Mouse (Mus musculus) hindbrain, embryonic 15.5 days (tissue): ENCODE results near the gene Oxnad1. TPM values are rescaled to one million over a fixed set of nuclear protein-coding genes. Genes with fewer than 3 reads are reported as not detected.
A peak's percentile ranks its signal among the peaks of the same experiment; 100 is the strongest.

Experiments
- ATAC-seq: fragments of 200-750 bp; cut with Nextera tagmentation; 2 replicates; pipeline ENCODE4 v1.8.0; 2017; ENCODE audit warnings: low read depth, moderate number of reproducible peaks, moderate TSS enrichment; ENCODE audit not compliant: low FRiP score
- H3K27ac ChIP-seq: fragments of 300-500 bp; sonication (generic); replicated peaks from 2 replicates; pipeline ENCODE4 v1.5.1; 2015; ENCODE audit warnings: mild to moderate bottlenecking, inconsistent platforms
- H3K27me3 ChIP-seq: fragments of 300-500 bp; sonication (generic); 2 replicates; pipeline ENCODE4 v1.6.1; 2015; ENCODE audit warnings: control low read depth, inconsistent platforms
- H3K36me3 ChIP-seq: fragments of 300-500 bp; sonication (generic); 2 replicates; pipeline ENCODE4 v1.6.1; 2015; ENCODE audit warnings: control low read depth, inconsistent platforms
- H3K4me1 ChIP-seq: fragments of 300-500 bp; sonication (generic); replicated peaks from 2 replicates; pipeline ENCODE4 v1.6.1; 2015; ENCODE audit warnings: control low read depth, inconsistent platforms
- H3K4me2 ChIP-seq: fragments of 300-500 bp; sonication (generic); 2 replicates; pipeline ENCODE4 v1.6.1; 2015; ENCODE audit warnings: moderate library complexity, mild to moderate bottlenecking, inconsistent platforms
- H3K4me3 ChIP-seq: fragments of 300-500 bp; sonication (generic); 2 replicates; pipeline ENCODE4 v1.5.1; 2015; ENCODE audit warnings: mild to moderate bottlenecking, inconsistent platforms
- H3K9ac ChIP-seq: fragments of 300-500 bp; sonication (generic); 2 replicates; pipeline ENCODE4 v1.6.1; 2015; ENCODE audit warnings: inconsistent platforms
- H3K9me3 ChIP-seq: fragments of 300-500 bp; sonication (generic); 2 replicates; pipeline ENCODE4 v1.6.1; 2016; ENCODE audit warnings: control low read depth, inconsistent platforms
- WGBS: fragments of 180-500 bp; shearing (Covaris S2); methylation state at CpG from one replicate; pipeline ENCODE4 v1.1.7; 2015; 5-methylcytosine and 5-hydroxymethylcytosine counted together
- polyA plus RNA-seq: library from polyadenylated mRNA; unstranded; fragments of >200 nt; fragmentation: Nextera tagmentation; extraction: Ambion mirVana; gene quantifications from 2 replicates; pipeline ENCODE4 v1.2.1, GENCODE M21; 2015

Oxnad1 gene
- polyA plus RNA-seq, result 20.8 and 22.2 TPM in 2 replicates

DNA sequence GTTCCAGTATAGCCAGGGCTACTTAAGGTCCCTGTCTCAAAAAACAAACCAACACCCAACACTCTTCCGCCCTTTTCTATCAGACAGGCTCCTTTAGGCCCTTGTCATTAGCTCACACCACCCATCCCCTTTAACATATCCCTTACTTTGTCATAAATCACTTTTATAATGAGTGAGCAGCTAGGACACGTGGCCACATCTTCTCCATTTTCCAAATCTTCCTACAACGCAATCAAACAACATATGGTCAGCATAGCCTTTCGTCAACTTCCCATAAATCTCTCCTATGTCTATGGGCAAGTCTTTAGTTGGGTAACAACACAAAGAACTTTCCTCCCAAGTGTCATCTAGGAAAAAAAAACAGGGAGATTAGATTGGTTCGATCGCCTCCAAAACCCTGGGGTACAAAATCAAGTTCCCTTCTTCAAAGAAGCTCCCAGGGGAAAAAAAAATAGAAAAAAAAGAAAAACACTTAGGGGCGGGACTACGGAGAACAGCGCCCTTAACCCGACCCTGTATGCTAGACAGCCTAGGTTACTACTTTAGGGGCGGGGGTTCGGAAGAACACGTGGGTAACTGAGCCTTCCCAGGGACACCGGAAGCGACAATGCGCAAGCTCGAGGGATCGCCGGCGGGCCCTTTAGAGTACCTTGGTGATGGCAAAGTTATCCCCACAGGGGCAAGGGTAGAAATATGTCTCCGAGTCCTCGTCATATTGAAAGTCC is at the start of gene Oxnad1:
Gene Oxnad1, plus strand, starts transcription at position 614 of the 725 bp plus-strand sequence.
- Histone ChIP-seq H3K9ac (peak within 1 kb of the TSS; percentile 62), H3K4me1 (peaks cover 21% of the 10 kb centered on the region), H3K27me3 (no peaks in the 10 kb centered on the region), H3K9me3 (no peaks in the 10 kb centered on the region), H3K36me3 (peaks cover 18% of the 10 kb centered on the region), H3K4me2 (peak within 1 kb of the TSS; percentile 86), H3K27ac (peak within 1 kb of the TSS; percentile 85), H3K4me3 (peak within 1 kb of the TSS; percentile 56)
- WGBS, result 4% methylated on average over 22 of the region's 22 CpGs
- peak; percentile 97 for ATAC-seq

DNA sequence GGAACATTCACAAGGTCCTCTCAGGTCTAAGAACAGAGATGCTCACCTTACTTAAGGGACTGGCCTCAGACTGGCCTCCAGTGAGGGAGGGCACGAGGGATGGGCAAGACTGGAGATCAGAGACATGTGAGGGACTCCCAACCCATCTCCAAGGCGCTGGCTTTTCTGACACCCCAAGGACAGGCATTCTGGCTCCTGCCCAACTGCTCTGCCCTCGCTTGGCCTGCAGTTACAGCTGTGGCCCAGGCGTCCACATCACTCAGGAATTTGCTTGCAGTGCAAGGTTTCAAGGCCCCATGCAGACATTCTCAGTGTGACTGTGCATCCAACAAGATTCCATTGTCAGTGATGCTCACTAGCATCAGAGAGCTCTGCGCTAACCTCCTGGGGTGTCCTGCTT is 48.7 kb upstream of the Oxnad1 start:
- no peak overlapping the region for H3K4me2 ChIP-seq

DNA sequence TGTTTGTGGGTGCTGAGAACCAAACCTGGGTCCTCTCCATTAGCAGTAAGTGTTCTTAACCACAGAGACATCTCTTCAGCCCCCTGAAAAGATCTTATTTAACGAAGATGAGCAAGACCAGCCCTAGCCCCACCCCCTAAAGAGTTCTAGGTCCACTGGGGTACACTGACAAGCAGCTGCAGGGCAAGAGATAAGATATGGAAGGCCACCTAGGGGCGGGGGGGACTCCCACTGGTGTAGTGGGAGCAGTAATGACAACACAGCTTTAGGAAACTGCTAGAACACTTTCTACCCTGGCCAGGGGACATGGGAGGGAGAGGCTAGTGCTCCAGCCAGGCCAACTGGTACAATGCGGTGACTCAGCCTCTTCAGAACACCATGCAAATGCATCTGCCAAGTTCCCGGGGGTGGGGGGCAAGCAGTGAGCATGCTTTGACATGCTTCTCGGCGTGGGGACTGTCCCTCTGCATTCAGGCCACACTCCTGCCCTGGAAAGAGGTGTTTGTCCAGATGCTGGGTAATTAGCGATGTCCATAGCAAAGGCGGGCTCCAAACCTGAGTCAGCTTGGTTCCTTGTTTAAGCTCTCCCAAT is 47.4 kb upstream of the Oxnad1 start:
- ATAC-seq, result no peak
- no peak overlapping the region for H3K27ac ChIP-seq
- H3K36me3 ChIP-seq, result no peaks in the 10 kb centered on the region
- no peaks in the 10 kb centered on the region for H3K9me3 ChIP-seq
- H3K27me3 ChIP-seq, result no peaks in the 10 kb centered on the region
- WGBS, result 80% methylated on average over 8 of the region's 8 CpGs
- H3K4me2 ChIP-seq, result no peak overlapping the region
- no peak overlapping the region for H3K9ac ChIP-seq
- H3K4me1 ChIP-seq, result no peaks in the 10 kb centered on the region
- no peak overlapping the region for H3K4me3 ChIP-seq

More for the DNA sequence above, 48.7 kb upstream of the Oxnad1 start:
- H3K4me3 ChIP-seq, result no peak overlapping the region
- no peaks in the 10 kb centered on the region for H3K27me3 ChIP-seq
- ATAC-seq, result no peak
- 76% methylated on average over 5 of the region's 5 CpGs for WGBS
- H3K9ac ChIP-seq, result no peak overlapping the region
- H3K27ac ChIP-seq, result no peak overlapping the region
- no peaks in the 10 kb centered on the region for H3K4me1 ChIP-seq
- no peaks in the 10 kb centered on the region for H3K36me3 ChIP-seq
- H3K9me3 ChIP-seq, result no peaks in the 10 kb centered on the region

DNA sequence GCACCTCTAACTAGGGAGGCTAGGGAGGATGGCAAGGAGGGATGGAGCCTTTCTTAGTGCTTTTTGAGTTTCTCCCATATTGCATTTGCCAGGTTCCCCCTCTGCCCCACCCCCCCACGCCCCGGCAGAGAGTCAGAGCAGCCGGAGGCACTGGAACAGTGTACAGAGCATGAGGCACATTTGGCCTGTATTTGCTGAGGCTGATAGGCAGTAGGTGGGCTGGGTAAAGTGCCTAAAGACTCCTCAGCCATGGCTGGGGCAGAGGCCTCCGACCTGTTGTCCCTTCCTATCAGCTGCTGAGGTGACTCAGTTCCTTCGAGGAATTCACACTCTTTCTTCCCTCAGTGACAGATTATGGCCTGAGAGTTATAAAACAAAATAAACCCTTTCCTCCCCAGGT is 43.1 kb upstream of the Oxnad1 start:
- Histone ChIP-seq H3K9ac (no peak overlapping the region), H3K9me3 (no peaks in the 10 kb centered on the region), H3K4me3 (no peak overlapping the region), H3K4me1 (no peaks in the 10 kb centered on the region), H3K27ac (no peak overlapping the region), H3K27me3 (no peaks in the 10 kb centered on the region), H3K4me2 (no peak overlapping the region), H3K36me3 (no peaks in the 10 kb centered on the region)
- ATAC-seq, result no peak
- 79% methylated on average over 5 of the region's 5 CpGs for WGBS

DNA sequence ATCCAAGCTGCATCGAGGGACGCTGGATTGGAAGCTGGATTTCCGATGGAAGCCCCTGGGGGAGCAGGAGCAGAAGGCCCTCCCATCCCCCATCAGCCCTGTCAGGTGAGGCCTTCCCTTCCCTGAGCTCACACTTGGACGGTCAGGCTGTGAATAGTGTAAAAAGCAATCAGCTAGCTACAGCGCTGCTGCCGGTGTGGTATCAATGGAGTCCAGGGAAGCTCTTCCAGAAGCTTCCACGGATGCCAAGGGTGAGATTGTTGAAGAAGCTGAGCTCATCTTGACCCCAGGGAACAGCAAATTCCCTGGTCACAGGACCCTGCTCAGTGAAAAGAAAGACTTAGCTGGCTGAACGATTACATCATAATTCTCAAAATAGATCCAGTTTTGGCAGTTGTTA is 38.8 kb upstream of the Oxnad1 start:
- 72% methylated on average over 8 of the region's 8 CpGs for WGBS

DNA sequence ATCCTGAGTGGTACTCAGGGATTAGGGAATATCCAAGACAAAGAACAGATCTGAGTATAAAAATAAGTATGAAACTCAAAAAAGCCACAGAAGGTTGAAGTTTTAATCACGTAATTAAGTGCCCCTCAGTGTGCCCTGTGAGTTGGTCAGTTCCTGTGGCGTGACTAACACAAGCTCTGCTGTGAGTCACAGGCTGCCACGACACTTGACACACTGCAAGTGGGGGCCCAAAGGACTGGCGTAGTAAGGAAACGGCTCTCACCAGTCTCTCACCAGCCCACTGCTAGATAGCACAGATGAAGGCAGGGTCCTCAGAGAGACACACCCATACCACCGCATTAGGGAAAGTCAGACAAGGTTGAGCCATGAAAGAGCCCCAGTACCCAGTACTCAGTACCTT is 35.0 kb upstream of the Oxnad1 start:
- H3K4me1 ChIP-seq, result no peaks in the 10 kb centered on the region
- WGBS, result 91% methylated on average over 6 of the region's 6 CpGs
- no peak for ATAC-seq

More for the DNA sequence above, 38.8 kb upstream of the Oxnad1 start:
- H3K4me2 ChIP-seq, result no peak overlapping the region
- no peaks in the 10 kb centered on the region for H3K27me3 ChIP-seq
- H3K9ac ChIP-seq, result no peak overlapping the region
- H3K9me3 ChIP-seq, result no peaks in the 10 kb centered on the region
- H3K36me3 ChIP-seq, result no peaks in the 10 kb centered on the region
- H3K4me3 ChIP-seq, result no peak overlapping the region
- H3K27ac ChIP-seq, result no peak overlapping the region
- no peaks in the 10 kb centered on the region for H3K4me1 ChIP-seq
- ATAC-seq, result no peak

DNA sequence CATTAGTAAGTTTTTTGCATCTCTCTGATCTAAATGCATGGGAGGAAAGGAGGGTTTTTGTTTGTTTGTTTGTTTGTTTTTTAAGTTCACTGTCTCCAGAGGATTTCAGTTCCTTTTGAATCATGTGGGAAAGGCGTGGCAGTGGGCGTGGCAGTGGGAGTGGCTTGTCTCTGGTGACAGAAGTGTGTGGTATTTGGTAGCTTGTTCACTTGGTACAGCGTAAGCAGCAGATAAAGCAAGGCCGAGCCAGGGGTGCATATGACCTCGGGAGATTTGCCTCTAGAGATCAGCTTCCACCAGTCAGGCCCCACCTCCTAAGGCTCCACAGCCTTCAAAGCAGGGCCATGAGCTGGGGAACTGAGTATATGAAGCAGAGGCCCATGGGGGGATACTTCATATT is 31.3 kb upstream of the Oxnad1 start:
- Histone ChIP-seq H3K36me3 (no peaks in the 10 kb centered on the region), H3K27me3 (no peaks in the 10 kb centered on the region), H3K9me3 (no peaks in the 10 kb centered on the region), H3K27ac (no peak overlapping the region), H3K4me3 (no peak overlapping the region), H3K4me2 (no peak overlapping the region), H3K4me1 (no peaks in the 10 kb centered on the region), H3K9ac (no peak overlapping the region)
- WGBS, result 88% methylated on average over 5 of the region's 5 CpGs
- no peak for ATAC-seq

More for the DNA sequence above, 35.0 kb upstream of the Oxnad1 start:
- no peak overlapping the region for H3K9ac ChIP-seq
- H3K4me3 ChIP-seq, result no peak overlapping the region
- no peak overlapping the region for H3K4me2 ChIP-seq
- H3K9me3 ChIP-seq, result no peaks in the 10 kb centered on the region
- no peaks in the 10 kb centered on the region for H3K27me3 ChIP-seq
- no peaks in the 10 kb centered on the region for H3K36me3 ChIP-seq
- H3K27ac ChIP-seq, result no peak overlapping the region

DNA sequence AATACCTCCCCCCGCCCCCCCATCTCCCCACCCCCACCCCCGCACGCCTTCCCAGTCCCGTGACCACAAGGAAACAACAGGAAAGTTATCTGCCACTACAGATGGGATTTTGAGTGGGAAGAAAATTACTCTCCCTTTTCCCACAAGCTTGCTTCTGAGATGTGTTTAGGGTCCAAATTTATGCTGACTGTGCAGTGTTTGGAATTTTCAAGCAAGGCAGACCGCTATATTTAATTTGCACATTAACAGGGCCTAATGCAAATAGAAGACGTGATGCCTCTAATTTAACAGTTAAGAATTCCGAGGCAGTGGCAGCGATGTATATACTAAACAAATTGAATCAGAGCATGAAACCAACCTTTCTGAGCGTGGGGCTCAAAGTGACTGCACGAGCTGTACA is 30.4 kb upstream of the Oxnad1 start:
- Histone ChIP-seq H3K4me3 (no peak overlapping the region), H3K9ac (no peak overlapping the region), H3K4me1 (no peaks in the 10 kb centered on the region), H3K27me3 (no peaks in the 10 kb centered on the region), H3K9me3 (no peaks in the 10 kb centered on the region), H3K4me2 (no peak overlapping the region), H3K36me3 (no peaks in the 10 kb centered on the region), H3K27ac (no peak overlapping the region)
- ATAC-seq, result no peak
- 64% methylated on average over 10 of the region's 10 CpGs for WGBS

DNA sequence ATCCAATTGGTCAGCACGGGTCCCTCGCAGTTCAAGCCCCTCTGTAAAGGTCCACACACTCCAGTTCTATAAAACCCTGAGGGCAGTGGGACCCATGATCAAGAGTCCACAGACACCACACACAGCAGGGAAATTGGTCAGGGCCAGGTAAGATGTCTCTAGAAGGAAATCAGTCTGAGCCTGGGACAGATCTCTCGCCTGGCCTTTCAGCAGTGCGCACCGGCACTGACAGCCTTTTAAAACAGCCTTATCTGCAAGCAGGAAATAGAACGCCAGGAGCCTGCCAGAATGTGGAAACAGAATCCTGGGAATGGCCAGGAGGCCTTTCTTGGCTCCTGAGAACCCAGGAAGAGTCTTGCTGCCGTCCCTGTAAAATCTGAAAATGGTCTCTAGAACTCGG is 29.4 kb upstream of the Oxnad1 start:
- Histone ChIP-seq H3K27ac (no peak overlapping the region), H3K27me3 (no peaks in the 10 kb centered on the region), H3K4me3 (no peak overlapping the region), H3K4me2 (no peak overlapping the region), H3K36me3 (no peaks in the 10 kb centered on the region), H3K9me3 (no peaks in the 10 kb centered on the region), H3K4me1 (no peaks in the 10 kb centered on the region), H3K9ac (no peak overlapping the region)
- WGBS, result 85% methylated on average over 8 of the region's 8 CpGs
- no peak for ATAC-seq

DNA sequence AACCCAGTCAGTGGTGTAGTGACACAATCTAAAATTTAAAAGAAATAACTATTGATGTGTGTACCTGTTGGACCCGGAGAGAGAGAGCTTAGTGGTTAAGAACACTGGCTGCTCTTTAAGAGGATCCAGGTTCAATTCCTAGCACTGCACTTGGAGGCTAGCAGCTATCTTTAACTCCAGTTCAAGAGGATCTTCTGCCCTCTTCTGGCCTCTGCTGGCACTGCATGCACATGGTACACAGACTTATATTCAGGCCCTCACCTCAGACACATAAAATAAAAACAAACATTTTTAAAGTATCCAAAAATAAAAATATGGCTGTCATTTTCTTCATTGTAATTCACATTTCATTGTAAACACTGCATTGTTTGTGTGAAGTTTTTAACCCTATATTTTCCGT is 28.5 kb upstream of the Oxnad1 start:
- Histone ChIP-seq H3K27me3 (no peaks in the 10 kb centered on the region), H3K4me2 (no peak overlapping the region), H3K9ac (no peak overlapping the region), H3K4me3 (no peak overlapping the region), H3K36me3 (no peaks in the 10 kb centered on the region), H3K9me3 (no peaks in the 10 kb centered on the region), H3K27ac (no peak overlapping the region), H3K4me1 (no peaks in the 10 kb centered on the region)
- WGBS, result 98% methylated on average over 2 of the region's 2 CpGs
- ATAC-seq, result no peak

DNA sequence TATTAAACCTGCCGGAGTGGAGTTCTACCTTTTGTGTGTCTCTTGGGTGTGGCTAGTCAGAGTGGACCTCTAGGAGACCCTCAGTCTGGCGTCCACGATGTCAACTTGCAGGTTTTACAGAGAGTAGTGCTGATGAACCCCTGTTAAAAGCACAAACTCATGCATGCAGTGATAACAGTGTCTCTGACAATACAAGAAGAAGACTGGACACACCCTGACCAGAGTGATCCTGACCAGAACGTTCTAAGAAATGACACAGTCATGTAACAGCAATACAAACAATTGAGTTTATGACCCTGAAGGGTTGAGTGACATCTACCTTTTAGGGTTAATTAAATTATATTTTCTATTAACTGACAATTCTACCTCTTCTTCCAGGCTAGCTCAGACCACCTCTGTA is 27.5 kb upstream of the Oxnad1 start:
- 91% methylated on average over 4 of the region's 4 CpGs for WGBS
- H3K9me3 ChIP-seq, result no peaks in the 10 kb centered on the region
- H3K4me2 ChIP-seq, result no peak overlapping the region
- no peaks in the 10 kb centered on the region for H3K27me3 ChIP-seq
- no peak overlapping the region for H3K27ac ChIP-seq
- H3K36me3 ChIP-seq, result no peaks in the 10 kb centered on the region
- H3K4me3 ChIP-seq, result no peak overlapping the region
- no peak for ATAC-seq
- no peak overlapping the region for H3K9ac ChIP-seq
- no peaks in the 10 kb centered on the region for H3K4me1 ChIP-seq

DNA sequence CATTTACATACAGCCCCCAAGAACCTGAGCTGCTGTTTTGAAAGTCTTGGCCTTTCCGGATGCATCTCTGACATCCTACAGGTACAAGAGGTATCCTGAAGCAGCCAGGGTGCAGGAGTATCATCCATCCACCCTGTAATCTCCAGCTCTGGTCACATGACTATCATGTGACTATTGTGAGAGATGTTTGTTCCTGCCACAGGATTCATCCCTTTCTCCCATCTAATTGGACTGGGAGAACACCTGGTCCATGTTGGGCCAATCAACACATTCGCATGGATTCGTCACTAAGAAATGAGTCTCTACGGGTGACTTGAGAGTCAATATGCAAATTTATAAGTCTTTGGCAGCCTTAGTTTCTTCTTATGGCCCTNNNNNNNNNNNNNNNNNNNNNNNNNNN is 23.8 kb upstream of the Oxnad1 start:
- H3K9me3 ChIP-seq, result no peaks in the 10 kb centered on the region
- no peaks in the 10 kb centered on the region for H3K27me3 ChIP-seq
- no peak overlapping the region for H3K4me3 ChIP-seq
- 92% methylated on average over 4 of the region's 4 CpGs for WGBS
- H3K9ac ChIP-seq, result no peak overlapping the region
- H3K4me2 ChIP-seq, result no peak overlapping the region
- H3K4me1 ChIP-seq, result no peaks in the 10 kb centered on the region
- no peak overlapping the region for H3K27ac ChIP-seq
- no peaks in the 10 kb centered on the region for H3K36me3 ChIP-seq
- no peak for ATAC-seq

DNA sequence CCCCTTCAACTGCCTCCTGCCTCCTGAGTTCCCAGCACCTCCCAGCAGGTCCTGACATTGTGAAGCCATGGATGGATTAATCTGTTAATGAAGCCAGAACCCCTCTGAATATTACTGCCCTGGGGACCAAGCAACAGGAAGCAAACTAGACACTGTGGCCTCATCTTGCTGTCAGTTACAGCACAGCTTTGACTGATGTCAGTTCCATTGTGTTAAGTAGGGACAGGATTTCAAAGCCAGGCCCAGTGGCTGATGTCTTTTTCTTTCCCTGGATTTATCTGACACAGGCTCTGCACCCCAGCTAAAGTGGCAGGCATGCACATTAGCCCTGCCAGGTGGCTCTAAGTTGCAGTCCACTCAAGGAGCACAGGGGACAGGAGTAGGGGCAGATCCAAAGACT is 12.4 kb upstream of the Oxnad1 start:
- Histone ChIP-seq H3K36me3 (no peaks in the 10 kb centered on the region), H3K4me3 (no peak overlapping the region), H3K27ac (no peak overlapping the region), H3K4me1 (no peaks in the 10 kb centered on the region), H3K27me3 (no peaks in the 10 kb centered on the region), H3K4me2 (no peak overlapping the region), H3K9ac (no peak overlapping the region), H3K9me3 (no peaks in the 10 kb centered on the region)
- no peak for ATAC-seq
